Mouse (Mus musculus): ENCODE measurements around the gene Sec14l4. TPM values are rescaled to one million over a fixed set of nuclear protein-coding genes. Genes with fewer than 3 reads are reported as not detected.

Gene Sec14l4
- total RNA-seq, 2 experiments from 2014 or later, result 0.21 TPM; not detected in 1

Other genes starting within 250 kb of the Sec14l4 start
- 100 to 1,000 TPM; 133 TPM for gene Osbp2, start 167.6 kb upstream of the Sec14l4 start, total RNA-seq (2021)
- under 1 TPM; 0.25 to 0.39 TPM for gene 4921536K21Rik, start 136.4 kb upstream of the Sec14l4 start, total RNA-seq (2021)
- 10 to 100 TPM; 28.8 to 32.5 TPM for gene Dusp18, start 136.2 kb upstream of the Sec14l4 start, total RNA-seq (2021)
- gene Slc35e4, start 116.8 kb upstream of the Sec14l4 start, total RNA-seq (2021), result 10 to 100 TPM; 17.9 to 20.5 TPM
- 10 to 100 TPM; 19.6 to 20.4 TPM for gene Tcn2, start 99.3 kb upstream of the Sec14l4 start, total RNA-seq (2021)
- gene Pes1, start 67.5 kb upstream of the Sec14l4 start, total RNA-seq (2021), result 10 to 100 TPM; 38.5 to 41.5 TPM
- gene 4930556J24Rik, start 54.7 kb upstream of the Sec14l4 start, total RNA-seq (2021), result not detected
- gene Gal3st1, start 47.8 kb upstream of the Sec14l4 start, total RNA-seq (2021), result 10 to 100 TPM; 13.2 to 15.5 TPM
- 1 to 10 TPM in 1 of 2 experiments, under 1 TPM in 1; 0.60 to 1.3 TPM for gene Sec14l3, start 33.4 kb downstream of the Sec14l4 start, total RNA-seq (2021)
- gene Mtfp1, start 64.0 kb downstream of the Sec14l4 start, total RNA-seq (2021), result 100 to 1,000 TPM in 1 of 2 experiments, 10 to 100 TPM in 1; 92.3 to 104 TPM
- gene Sec14l2, start 92.0 kb downstream of the Sec14l4 start, total RNA-seq (2021), result 10 to 100 TPM; 35.6 to 35.8 TPM
- gene Rnf215, start 103.7 kb downstream of the Sec14l4 start, total RNA-seq (2021), result 10 to 100 TPM; 28.2 to 31.4 TPM
- 10 to 100 TPM; 14.9 to 17.7 TPM for gene Ccdc157, start 128.8 kb downstream of the Sec14l4 start, total RNA-seq (2021)
- gene Sf3a1, start 128.9 kb downstream of the Sec14l4 start, total RNA-seq (2021), result 10 to 100 TPM; 68.6 to 73.1 TPM
- 10 to 100 TPM; 34.5 to 35.6 TPM for gene Tbc1d10a, start 155.3 kb downstream of the Sec14l4 start, total RNA-seq (2021)
- 1 to 10 TPM; 3.9 to 6.1 TPM for gene Castor1, start 186.8 kb downstream of the Sec14l4 start, total RNA-seq (2021)
- under 1 TPM in 1 of 2 experiments, not detected in 1; 0.16 TPM for gene Osm, start 205.0 kb downstream of the Sec14l4 start, total RNA-seq (2021)
- gene Lif, start 226.1 kb downstream of the Sec14l4 start, total RNA-seq (2021), result under 1 TPM; 0.23 to 0.25 TPM

All from left cerebral cortex, postnatal 25 days (tissue).